Mouse (Mus musculus) retina, embryonic 14.5 days (tissue): ENCODE measurements at regions not wholly inside any gene's neighbourhood (a gene's known extent, or its start where the extent isn't known, plus 50 kb on each side); places are given as distances from the start of the nearest gene placed in this dataset.

Experiments
- DNase-seq: peaks from one replicate; pipeline ENCODE4 v3.0.0-alpha.2; 2015; ENCODE audit warnings: low spot score

- no peak for DNase-seq
These were observed 2319.2 kb upstream of the Gm7489 start for GRCm38 (mm10) chr15:51565543-51565942.

- DNase-seq, result no peak
These were observed 2314.1 kb upstream of the Gm7489 start for GRCm38 (mm10) chr15:51570631-51571030.

GRCm38 (mm10) chr15:51574538-51575105, 2310.1 kb upstream of the Gm7489 start:
- no peak for DNase-seq

- no peak for DNase-seq
These were observed 2301.1 kb upstream of the Gm7489 start for GRCm38 (mm10) chr15:51583636-51584035.

GRCm38 (mm10) chr15:51586146-51586545, 2298.6 kb upstream of the Gm7489 start:
- DNase-seq, result no peak

- peak; percentile 2 for DNase-seq
These were observed 2293.2 kb upstream of the Gm7489 start for GRCm38 (mm10) chr15:51591406-51592068.

GRCm38 (mm10) chr15:51592069-51592435, 2292.7 kb upstream of the Gm7489 start:
- DNase-seq, result no peak

GRCm38 (mm10) chr15:51592511-51593498, 2291.9 kb upstream of the Gm7489 start:
- peak; percentile 14 for DNase-seq

- no peak for DNase-seq
These were observed 2290.6 kb upstream of the Gm7489 start for GRCm38 (mm10) chr15:51594060-51594459.

- DNase-seq, result peak; percentile 51
These were observed 2289.1 kb upstream of the Gm7489 start for GRCm38 (mm10) chr15:51595655-51596054.

- no peak for DNase-seq
These were observed 2286.9 kb upstream of the Gm7489 start for GRCm38 (mm10) chr15:51597841-51598240.

GRCm38 (mm10) chr15:51601128-51601855, 2283.4 kb upstream of the Gm7489 start:
- DNase-seq, result no peak

GRCm38 (mm10) chr15:51621455-51621854, 2263.3 kb upstream of the Gm7489 start:
- DNase-seq, result no peak

- DNase-seq, result no peak
These were observed 2257.2 kb upstream of the Gm7489 start for GRCm38 (mm10) chr15:51627463-51627862.

- peak; percentile 47 for DNase-seq
These were observed 2256.2 kb upstream of the Gm7489 start for GRCm38 (mm10) chr15:51628518-51628917.

GRCm38 (mm10) chr15:51631881-51632280, 2252.8 kb upstream of the Gm7489 start:
- no peak for DNase-seq

- no peak for DNase-seq
These were observed 2251.6 kb upstream of the Gm7489 start for GRCm38 (mm10) chr15:51633068-51633467.

GRCm38 (mm10) chr15:51634726-51635125, 2250.0 kb upstream of the Gm7489 start:
- DNase-seq, result peak; percentile 40

GRCm38 (mm10) chr15:51635129-51635920, 2249.4 kb upstream of the Gm7489 start:
- DNase-seq, result no peak

- no peak for DNase-seq
These were observed 2247.1 kb upstream of the Gm7489 start for GRCm38 (mm10) chr15:51637570-51637969.

GRCm38 (mm10) chr15:51643772-51644311, 2240.9 kb upstream of the Gm7489 start:
- DNase-seq, result no peak
